Mouse (Mus musculus): Measurements from ENCODE around the gene Fgd6.

- TF ChIP-seq CTCF (IDR thresholded peaks at IDR 0.05; ENCODE audit: borderline replicate concordance, extremely low read depth, insufficient read depth, insufficient read length) (peak; percentile 64), POLR2A (IDR thresholded peaks at IDR 0.05; ENCODE audit: borderline replicate concordance, extremely low read depth, insufficient read depth, insufficient read length, poor library complexity, severe bottlenecking) (peak; percentile 19; the same call in 1 of the 2 replicates)
Measured at GRCm38 (mm10) chr10:94147756-94148531, 112.1 kb downstream of the Fgd6 start, which contains the start of gene Nr2c1.
